Mouse (Mus musculus): ENCODE data around the gene Gm21885. TPM values are rescaled to one million over a fixed set of nuclear protein-coding genes. Genes with fewer than 3 reads are reported as not detected.

Gene Gm21885
- total and polyA plus RNA-seq, 2 experiments from 2014 or later, result not detected

DNA sequence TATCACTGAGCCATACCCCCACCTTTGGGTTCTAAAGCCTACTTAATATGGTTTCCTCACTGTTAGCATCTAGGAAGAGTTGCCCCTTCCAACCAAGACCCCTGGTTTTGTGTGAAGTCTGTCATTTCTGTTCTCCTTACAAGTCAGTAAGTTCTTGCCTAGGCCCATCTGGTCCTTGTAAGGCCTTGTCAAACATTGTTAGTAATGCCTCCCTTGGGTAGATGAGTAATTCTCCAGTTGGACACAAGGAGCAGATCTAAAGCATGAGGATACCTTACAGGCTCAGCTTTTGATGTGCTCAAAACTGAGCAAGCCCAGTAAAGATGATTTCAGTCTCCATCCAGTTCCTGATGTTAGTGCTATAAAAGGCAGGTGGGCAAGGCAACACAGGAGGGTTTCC is 12.9 kb upstream of the Gm21885 start:
- H3K36me3 ChIP-seq (ENCODE audit: insufficient read depth, low read length), result no peaks in the 10 kb centered on the region
- no peak overlapping the region for H3K4me3 ChIP-seq (ENCODE audit: low read length)
- ATAC-seq, result no peak
- H3K4me2 ChIP-seq (ENCODE audit: low read depth, low read length), result no peak overlapping the region
- H3K9me3 ChIP-seq (ENCODE audit: low read length), result no peaks in the 10 kb centered on the region
- no peak for DNase-seq (ENCODE audit: low spot score)
- no peaks in the 10 kb centered on the region for H3K27me3 ChIP-seq (ENCODE audit: insufficient read depth, low read length)
- no peak overlapping the region for H3K27ac ChIP-seq
- TF ChIP-seq CTCF (IDR thresholded peaks at IDR 0.05; ENCODE audit: low read depth), result no peak
- no peaks in the 10 kb centered on the region for H3K4me1 ChIP-seq (ENCODE audit: insufficient read depth, low read length)
- H3K9ac ChIP-seq (replicated peaks; ENCODE audit: low read length), result no peak overlapping the region

DNA sequence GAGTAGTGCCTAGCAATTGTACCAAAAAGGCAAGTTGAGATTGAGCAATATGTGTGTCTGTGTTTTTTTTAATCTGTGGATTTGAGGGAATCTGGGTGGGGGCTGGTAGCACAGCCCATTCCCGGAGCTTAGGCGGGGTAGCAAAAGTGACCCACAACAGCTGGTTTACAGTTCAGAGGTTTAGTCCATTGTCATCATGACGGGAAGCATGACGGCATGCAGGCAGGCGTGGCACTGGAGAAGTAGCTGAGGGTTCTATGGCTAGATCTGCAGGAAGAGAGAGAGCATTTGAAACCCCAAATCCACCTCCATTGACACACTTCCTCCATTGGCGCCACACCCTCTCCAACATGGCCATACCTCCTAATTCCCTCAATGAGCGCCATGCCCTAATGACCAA is 11.8 kb upstream of the Gm21885 start:
- ATAC-seq, result no peak
- DNase-seq (ENCODE audit: low spot score), result no peak
- H3K27me3 ChIP-seq (ENCODE audit: insufficient read depth, low read length), result no peaks in the 10 kb centered on the region
- no peak overlapping the region for H3K4me3 ChIP-seq (ENCODE audit: low read length)
- no peak overlapping the region for H3K4me2 ChIP-seq (ENCODE audit: low read depth, low read length)
- no peaks in the 10 kb centered on the region for H3K9me3 ChIP-seq (ENCODE audit: low read length)
- no peak for TF ChIP-seq CTCF (IDR thresholded peaks at IDR 0.05; ENCODE audit: low read depth)
- H3K4me1 ChIP-seq (ENCODE audit: insufficient read depth, low read length), result no peaks in the 10 kb centered on the region
- H3K9ac ChIP-seq (replicated peaks; ENCODE audit: low read length), result no peak overlapping the region
- 89% methylated on average over 7 of the region's 7 CpGs for WGBS
- no peaks in the 10 kb centered on the region for H3K36me3 ChIP-seq (ENCODE audit: insufficient read depth, low read length)
- H3K27ac ChIP-seq, result no peak overlapping the region

DNA sequence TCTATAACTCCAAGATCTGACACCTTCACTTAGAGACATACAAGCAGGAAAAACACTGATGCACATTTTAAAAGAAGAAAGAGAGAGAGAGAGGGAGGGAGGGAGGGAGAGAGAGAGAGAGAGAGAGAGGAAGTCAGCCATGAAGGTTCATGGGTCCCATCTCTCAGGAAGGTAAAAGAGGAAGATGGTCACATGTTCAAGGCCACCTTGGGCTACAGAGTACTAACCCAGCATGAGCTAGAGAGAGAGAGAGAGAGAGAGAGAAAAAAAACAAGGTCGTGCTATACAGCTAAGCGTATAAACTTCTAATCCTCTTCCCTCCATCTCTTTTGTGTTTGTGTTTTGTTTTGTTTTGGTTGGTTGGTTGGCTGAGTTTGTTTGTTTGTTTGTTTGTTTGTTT is 10.7 kb upstream of the Gm21885 start:
- no peak for TF ChIP-seq CTCF (IDR thresholded peaks at IDR 0.05; ENCODE audit: low read depth)
- Histone ChIP-seq H3K27ac (no peak overlapping the region), H3K4me2 (ENCODE audit: low read depth, low read length) (no peak overlapping the region), H3K4me3 (ENCODE audit: low read length) (no peak overlapping the region), H3K27me3 (ENCODE audit: insufficient read depth, low read length) (no peaks in the 10 kb centered on the region), H3K36me3 (ENCODE audit: insufficient read depth, low read length) (no peaks in the 10 kb centered on the region), H3K9me3 (ENCODE audit: low read length) (no peaks in the 10 kb centered on the region), H3K4me1 (ENCODE audit: insufficient read depth, low read length) (no peaks in the 10 kb centered on the region), H3K9ac (replicated peaks; ENCODE audit: low read length) (no peak overlapping the region)
- ATAC-seq (no peak), DNase-seq (ENCODE audit: low spot score) (no peak)
- 84% methylated on average over 2 of the region's 2 CpGs for WGBS

DNA sequence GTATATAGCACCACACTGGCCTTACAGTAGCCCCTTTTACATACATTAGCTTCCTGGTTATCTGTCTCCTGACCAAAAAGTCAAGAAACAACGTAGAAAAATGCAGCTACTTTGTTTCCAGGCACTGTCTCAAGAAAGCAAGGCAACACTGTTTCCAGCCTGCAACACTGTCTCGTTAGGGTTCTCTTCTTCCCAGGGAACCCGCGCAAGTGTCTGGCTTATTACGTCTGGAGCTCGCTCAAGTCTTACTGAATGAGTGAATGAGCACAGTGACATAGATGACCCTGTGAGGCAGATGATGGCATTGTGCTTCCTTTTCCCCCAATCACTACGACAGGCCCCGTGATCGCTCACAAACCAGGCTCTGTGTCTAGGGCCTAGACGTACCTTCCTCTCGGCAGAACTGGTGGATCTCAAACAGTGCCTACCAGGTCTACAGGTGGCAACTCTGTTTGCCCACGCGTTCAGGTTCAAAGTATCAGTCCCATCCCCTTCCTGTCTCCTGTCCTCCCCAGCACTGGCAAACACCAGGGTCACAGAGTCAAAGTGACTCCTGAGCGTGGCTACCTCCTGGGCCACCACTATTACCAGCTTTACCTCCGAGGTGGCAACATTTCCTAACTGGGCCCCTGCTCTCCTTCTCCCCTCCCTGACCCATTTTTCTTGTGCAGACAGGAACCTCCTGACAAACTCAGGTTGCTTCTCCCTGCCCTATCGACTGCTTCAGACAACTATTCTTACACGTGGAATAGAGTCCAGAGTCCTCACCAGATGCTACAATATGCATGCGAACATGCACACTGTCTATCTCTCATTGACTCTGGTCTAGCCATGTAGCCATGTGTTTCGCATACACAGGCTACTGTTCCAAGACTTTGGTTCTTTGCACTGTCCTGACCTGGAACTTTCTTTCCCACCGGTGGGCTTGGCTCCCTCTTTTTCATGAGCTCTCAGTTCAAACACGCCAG is 8.4 kb upstream of the Gm21885 start:
- H3K4me2 ChIP-seq (ENCODE audit: low read depth, low read length), result no peak overlapping the region
- no peaks in the 10 kb centered on the region for H3K27me3 ChIP-seq (ENCODE audit: insufficient read depth, low read length)
- H3K27ac ChIP-seq, result no peak overlapping the region
- WGBS, result 86% methylated on average over 21 of the region's 21 CpGs
- no peak overlapping the region for H3K9ac ChIP-seq (replicated peaks; ENCODE audit: low read length)
- no peak for ATAC-seq
- H3K4me3 ChIP-seq (ENCODE audit: low read length), result no peak overlapping the region
- no peaks in the 10 kb centered on the region for H3K36me3 ChIP-seq (ENCODE audit: insufficient read depth, low read length)
- H3K4me1 ChIP-seq (ENCODE audit: insufficient read depth, low read length), result no peaks in the 10 kb centered on the region
- no peak for DNase-seq (ENCODE audit: low spot score)
- no peaks in the 10 kb centered on the region for H3K9me3 ChIP-seq (ENCODE audit: low read length)
- TF ChIP-seq CTCF (IDR thresholded peaks at IDR 0.05; ENCODE audit: low read depth), result no peak

DNA sequence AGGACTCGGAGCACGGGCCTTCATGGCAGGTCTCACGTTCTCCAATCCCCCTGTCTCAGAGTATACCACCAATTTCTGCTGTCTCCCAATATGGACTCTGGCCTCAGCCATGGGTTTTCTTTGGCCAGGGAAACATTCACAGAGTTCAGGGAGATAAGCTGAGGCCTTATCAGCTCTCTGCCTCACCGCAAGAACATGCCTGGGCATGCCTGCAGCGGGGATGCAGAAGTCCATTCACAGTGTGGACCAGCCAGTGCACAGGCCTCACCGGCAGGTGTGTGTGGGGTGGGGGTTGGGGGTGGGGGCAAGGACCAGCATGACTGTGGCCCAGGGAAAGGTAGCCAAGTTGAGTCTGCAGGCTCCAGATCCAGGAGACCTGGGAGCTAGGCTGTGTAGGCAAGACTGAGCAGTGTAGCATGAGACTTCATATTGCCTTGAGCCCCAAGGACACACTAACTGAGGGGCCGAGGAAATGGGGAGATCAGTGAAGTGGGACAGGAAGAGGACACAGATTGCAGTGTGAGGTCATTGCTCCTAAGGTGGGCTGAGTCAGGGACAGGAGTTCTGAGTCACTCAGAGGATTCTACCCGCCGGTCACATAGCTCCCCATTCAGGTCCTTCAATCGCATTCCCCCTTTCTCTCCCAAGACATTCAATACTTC is 7.3 kb upstream of the Gm21885 start:
- no peak overlapping the region for H3K4me2 ChIP-seq (ENCODE audit: low read depth, low read length)
- ATAC-seq (no peak), DNase-seq (ENCODE audit: low spot score) (no peak)
- H3K4me3 ChIP-seq (ENCODE audit: low read length), result no peak overlapping the region
- no peak for TF ChIP-seq CTCF (IDR thresholded peaks at IDR 0.05; ENCODE audit: low read depth)
- no peaks in the 10 kb centered on the region for H3K9me3 ChIP-seq (ENCODE audit: low read length)
- no peak overlapping the region for H3K27ac ChIP-seq
- no peaks in the 10 kb centered on the region for H3K36me3 ChIP-seq (ENCODE audit: insufficient read depth, low read length)
- H3K4me1 ChIP-seq (ENCODE audit: insufficient read depth, low read length), result no peaks in the 10 kb centered on the region
- 89% methylated on average over 10 of the region's 10 CpGs for WGBS
- H3K27me3 ChIP-seq (ENCODE audit: insufficient read depth, low read length), result no peaks in the 10 kb centered on the region
- H3K9ac ChIP-seq (replicated peaks; ENCODE audit: low read length), result no peak overlapping the region

DNA sequence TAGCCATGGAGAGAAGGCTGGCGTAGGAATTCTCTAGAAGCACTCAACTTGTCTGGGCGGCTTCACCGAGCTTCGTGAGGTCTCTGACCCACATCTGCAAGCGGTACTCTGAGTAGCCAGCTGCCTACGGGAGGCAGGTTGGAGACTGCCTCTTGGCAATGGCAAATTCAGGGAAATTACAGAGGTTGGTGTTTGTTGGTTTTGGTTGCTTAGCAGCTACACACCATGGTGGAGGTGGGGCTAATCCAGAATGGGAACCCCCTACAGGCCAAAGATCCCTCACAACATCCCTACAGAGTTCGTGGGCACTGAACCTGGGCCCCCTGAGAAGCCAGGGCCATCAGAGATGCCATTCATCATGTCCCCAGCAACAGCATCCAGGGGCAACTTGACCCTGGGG is 6.4 kb upstream of the Gm21885 start:
- H3K4me1 ChIP-seq (ENCODE audit: insufficient read depth, low read length), result no peaks in the 10 kb centered on the region
- TF ChIP-seq CTCF (IDR thresholded peaks at IDR 0.05; ENCODE audit: low read depth), result no peak
- no peaks in the 10 kb centered on the region for H3K9me3 ChIP-seq (ENCODE audit: low read length)
- H3K27me3 ChIP-seq (ENCODE audit: insufficient read depth, low read length), result no peaks in the 10 kb centered on the region
- no peak for ATAC-seq
- WGBS, result 72% methylated on average over 7 of the region's 7 CpGs
- H3K4me2 ChIP-seq (ENCODE audit: low read depth, low read length), result no peak overlapping the region
- H3K27ac ChIP-seq, result no peak overlapping the region
- no peak overlapping the region for H3K9ac ChIP-seq (replicated peaks; ENCODE audit: low read length)
- no peaks in the 10 kb centered on the region for H3K36me3 ChIP-seq (ENCODE audit: insufficient read depth, low read length)
- DNase-seq (ENCODE audit: low spot score), result no peak
- H3K4me3 ChIP-seq (ENCODE audit: low read length), result no peak overlapping the region

DNA sequence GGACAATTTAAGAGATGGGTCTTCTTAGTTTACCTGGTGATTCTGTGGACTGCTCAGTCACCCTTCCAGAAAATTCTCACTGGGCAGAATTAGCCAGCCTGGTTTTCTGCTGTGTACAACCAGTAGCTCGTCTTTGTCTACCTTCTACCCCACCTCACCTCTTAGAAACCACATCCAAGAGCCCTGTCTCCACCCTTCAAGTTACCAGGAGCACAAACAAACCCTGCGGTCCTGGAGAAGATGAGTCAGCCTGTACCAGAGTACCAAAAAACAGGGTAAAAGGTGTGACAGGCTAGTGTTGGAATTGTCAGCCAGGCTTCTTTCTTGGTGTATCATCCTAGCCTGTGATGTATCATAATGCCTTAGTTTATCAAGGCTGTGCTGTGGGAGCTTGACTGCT is 6.0 kb upstream of the Gm21885 start:
- no peak for DNase-seq (ENCODE audit: low spot score)
- H3K4me2 ChIP-seq (ENCODE audit: low read depth, low read length), result no peak overlapping the region
- 87% methylated on average over 2 of the region's 2 CpGs for WGBS
- H3K27ac ChIP-seq, result no peak overlapping the region
- no peak overlapping the region for H3K9ac ChIP-seq (replicated peaks; ENCODE audit: low read length)
- H3K27me3 ChIP-seq (ENCODE audit: insufficient read depth, low read length), result no peaks in the 10 kb centered on the region
- TF ChIP-seq CTCF (IDR thresholded peaks at IDR 0.05; ENCODE audit: low read depth), result no peak
- no peaks in the 10 kb centered on the region for H3K4me1 ChIP-seq (ENCODE audit: insufficient read depth, low read length)
- H3K4me3 ChIP-seq (ENCODE audit: low read length), result no peak overlapping the region
- no peak for ATAC-seq
- no peaks in the 10 kb centered on the region for H3K9me3 ChIP-seq (ENCODE audit: low read length)
- H3K36me3 ChIP-seq (ENCODE audit: insufficient read depth, low read length), result no peaks in the 10 kb centered on the region
